Mouse (Mus musculus): Measurements from ENCODE around the gene Gm3415.

- TF ChIP-seq CTCF (IDR thresholded peaks at IDR 0.05) (no peak), POLR2A (IDR thresholded peaks at IDR 0.05; ENCODE audit: insufficient read depth, low read depth, low read length) (no peak), EP300 (IDR thresholded peaks at IDR 0.05; ENCODE audit: insufficient read depth, low read depth, low read length) (no peak)
These were observed 50.3 kb downstream of the Gm3415 start for GRCm38 (mm10) chr5:146606221-146606620.

Data from heart, adult 2 months (tissue).